Mouse (Mus musculus): ENCODE results near the gene Cds2. TPM values are rescaled to one million over a fixed set of nuclear protein-coding genes. Genes with fewer than 3 reads are reported as not detected.
"Not testable (repeated sequence)": the region's sequence is repeated elsewhere in the genome, so short reads cannot be mapped to it uniquely, and the experiment has no call there.

The Cds2 gene
- 10.2 and 13.3 TPM in 2 replicates for polyA plus RNA-seq (2015; fragmentation: Nextera tagmentation; extraction: Ambion mirVana)

- Histone ChIP-seq H3K36me3 (no peaks in the 10 kb centered on the region), H3K27ac (peak within 1 kb of the TSS; percentile 85), H3K9me3 (replicated peaks) (no peaks in the 10 kb centered on the region), H3K4me3 (replicated peaks) (peak within 1 kb of the TSS; percentile 82), H3K4me2 (peak within 1 kb of the TSS; percentile 93), H3K27me3 (no peaks in the 10 kb centered on the region), H3K9ac (peak within 1 kb of the TSS; percentile 94), H3K4me1 (replicated peaks) (peaks cover 37% of the 10 kb centered on the region)
- peak; percentile 96 for ATAC-seq (ENCODE audit: low read depth)
- peak; percentile 94 for DNase-seq
- WGBS (ENCODE audit: insufficient replicate concordance): under 1% methylated on average over 47 of the region's 49 CpGs
These were observed at the start of gene Cds2 for GRCm38 (mm10) chr2:132262879-132263398. Gene Cds2 (plus strand): TSS chr2:132263148.

DNA sequence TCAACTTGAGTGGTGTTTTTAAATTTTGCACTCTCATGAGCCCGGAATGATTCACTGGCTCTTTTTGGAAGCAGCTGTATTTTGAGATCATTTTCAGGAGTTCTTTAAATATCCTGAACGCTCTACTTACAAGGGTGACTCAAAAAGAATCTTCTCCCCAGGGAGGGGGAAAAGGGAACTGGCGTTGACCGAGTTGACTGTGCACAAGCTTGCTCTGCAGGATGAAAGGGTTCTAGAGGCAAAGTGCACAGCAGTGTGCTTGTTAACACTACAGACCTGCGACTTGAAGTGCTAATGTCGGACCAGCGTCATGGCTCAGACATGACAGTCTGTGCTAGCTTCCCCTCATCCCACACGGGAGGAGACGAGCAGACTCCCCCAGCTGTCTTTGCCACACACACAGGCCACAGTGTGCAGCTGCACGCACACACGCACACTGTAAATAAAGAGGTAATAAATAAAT, 41.3 kb upstream of the Cds2 start:
- Histone ChIP-seq H3K36me3 (no peaks in the 10 kb centered on the region), H3K4me1 (replicated peaks) (no peaks in the 10 kb centered on the region), H3K4me2 (no peak overlapping the region), H3K9ac (no peak overlapping the region), H3K4me3 (replicated peaks) (no peak overlapping the region), H3K9me3 (replicated peaks) (no peaks in the 10 kb centered on the region), H3K27me3 (no peaks in the 10 kb centered on the region), H3K27ac (no peak overlapping the region)
- no peak for ATAC-seq (ENCODE audit: low read depth)
- no peak for DNase-seq
- 56% methylated on average over 11 of the region's 11 CpGs for WGBS (ENCODE audit: insufficient replicate concordance)

DNA sequence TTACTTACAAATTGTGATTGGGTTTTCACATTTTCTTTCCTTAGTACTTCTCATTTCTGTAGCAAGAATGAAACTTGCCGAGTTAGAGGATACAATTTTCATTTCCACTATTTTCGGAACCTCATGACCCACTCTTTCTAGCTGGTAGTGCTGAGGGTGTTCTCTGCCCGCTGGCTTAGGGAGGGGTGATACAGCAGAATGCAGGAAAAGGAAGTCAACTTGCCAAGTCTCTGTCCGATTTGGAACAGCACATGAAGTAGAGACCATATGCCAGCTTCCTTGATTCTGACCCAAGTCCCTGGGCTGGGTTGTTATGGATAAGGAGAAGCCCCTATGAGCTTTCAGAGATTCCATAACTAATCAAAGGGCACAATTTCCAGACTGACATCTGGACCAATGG, 38.6 kb upstream of the Cds2 start:
- ATAC-seq (ENCODE audit: low read depth) (no peak), DNase-seq (no peak)
- Histone ChIP-seq H3K4me3 (replicated peaks) (no peak overlapping the region), H3K27me3 (no peaks in the 10 kb centered on the region), H3K4me2 (no peak overlapping the region), H3K27ac (no peak overlapping the region), H3K36me3 (no peaks in the 10 kb centered on the region), H3K9me3 (replicated peaks) (no peaks in the 10 kb centered on the region; the same call in 1 of the 2 replicates), H3K4me1 (replicated peaks) (no peaks in the 10 kb centered on the region), H3K9ac (no peak overlapping the region)
- 57% methylated on average over 4 of the region's 4 CpGs for WGBS (ENCODE audit: insufficient replicate concordance)

DNA sequence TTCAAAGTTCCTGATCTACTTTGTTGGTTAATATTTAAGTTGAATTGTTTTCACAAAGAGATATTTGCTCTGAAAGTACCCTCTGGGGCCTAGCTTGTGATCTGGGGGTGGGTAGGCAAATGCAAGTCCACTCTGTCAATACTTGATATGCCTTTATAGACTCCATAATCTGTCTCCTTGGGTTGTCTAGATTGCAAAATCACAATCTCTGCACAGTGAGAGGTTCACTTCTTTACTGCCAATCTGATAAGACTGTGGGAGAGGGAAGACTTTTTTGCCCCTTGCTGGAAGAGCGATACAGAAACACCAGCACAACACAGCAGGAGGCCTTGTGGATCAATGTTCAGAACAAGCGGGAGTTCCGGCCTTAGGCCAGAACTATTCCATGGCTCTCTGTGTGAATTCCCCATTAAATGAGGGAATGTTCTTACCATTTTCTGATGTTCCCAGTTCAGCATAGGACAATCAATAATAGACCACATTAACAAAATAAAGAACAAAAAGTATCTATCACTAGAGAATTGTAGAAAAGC, 30.5 kb upstream of the Cds2 start:
- Histone ChIP-seq H3K36me3 (no peaks in the 10 kb centered on the region), H3K9me3 (replicated peaks) (no peaks in the 10 kb centered on the region), H3K4me1 (replicated peaks) (0 out of 2 replicates have a peak, but pooled peaks cover 3% of the 10 kb centered on the region), H3K9ac (no peak overlapping the region), H3K27ac (no peak overlapping the region), H3K4me2 (no peak overlapping the region), H3K4me3 (replicated peaks) (no peak overlapping the region), H3K27me3 (no peaks in the 10 kb centered on the region)
- DNase-seq: no peak
- no peak for ATAC-seq (ENCODE audit: low read depth)
- 74% methylated on average over 3 of the region's 3 CpGs for WGBS (ENCODE audit: insufficient replicate concordance)

GRCm38 (mm10) chr2:132233985-132234765, 28.8 kb upstream of the Cds2 start:
- no peak overlapping the region for H3K4me3 ChIP-seq (replicated peaks)
- H3K4me2 ChIP-seq: no peak overlapping the region
- no peaks in the 10 kb centered on the region for H3K27me3 ChIP-seq
- no peak overlapping the region for H3K27ac ChIP-seq
- no peaks in the 10 kb centered on the region for H3K9me3 ChIP-seq (replicated peaks)
- ATAC-seq (ENCODE audit: low read depth) (no peak), DNase-seq (no peak)
- H3K9ac ChIP-seq: no peak overlapping the region
- peaks cover 8% of the 10 kb centered on the region; the same call in 1 of the 2 replicates for H3K4me1 ChIP-seq (replicated peaks)
- H3K36me3 ChIP-seq: no peaks in the 10 kb centered on the region
- WGBS (ENCODE audit: insufficient replicate concordance): 67% methylated on average over 16 of the region's 16 CpGs

GRCm38 (mm10) chr2:132235291-132235690, 27.7 kb upstream of the Cds2 start:
- ATAC-seq (ENCODE audit: low read depth): no peak
- WGBS (ENCODE audit: insufficient replicate concordance): 38% methylated on average over 2 of the region's 2 CpGs
- H3K4me3 ChIP-seq (replicated peaks): no peak overlapping the region

DNA sequence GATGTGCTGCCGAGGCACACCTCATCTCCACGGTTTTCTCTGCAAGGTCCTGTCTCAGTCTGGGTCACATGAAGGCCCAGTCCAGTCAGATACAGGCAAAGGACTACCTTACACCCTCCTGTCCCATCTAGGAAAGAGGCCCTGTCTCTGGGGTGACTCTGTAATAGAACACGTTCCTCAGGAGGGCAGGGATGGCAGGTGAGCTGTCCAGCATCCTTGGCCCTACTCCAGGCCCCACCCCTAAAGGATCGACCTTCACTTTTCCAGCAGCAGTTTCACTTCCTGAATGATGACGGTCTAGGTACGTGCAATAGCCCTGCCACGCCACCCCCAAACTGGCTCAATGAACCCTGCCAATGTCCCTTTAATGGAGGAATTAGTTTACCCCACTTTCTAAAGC, 27.0 kb upstream of the Cds2 start:
- H3K9ac ChIP-seq: no peak overlapping the region
- no peaks in the 10 kb centered on the region for H3K27me3 ChIP-seq
- H3K27ac ChIP-seq: no peak overlapping the region
- DNase-seq (no peak), ATAC-seq (ENCODE audit: low read depth) (no peak)
- H3K4me3 ChIP-seq (replicated peaks): no peak overlapping the region
- H3K9me3 ChIP-seq (replicated peaks): no peaks in the 10 kb centered on the region
- H3K4me2 ChIP-seq: no peak overlapping the region
- WGBS (ENCODE audit: insufficient replicate concordance): 63% methylated on average over 7 of the region's 7 CpGs
- peaks cover 10% of the 10 kb centered on the region; the same call in 1 of the 2 replicates for H3K4me1 ChIP-seq (replicated peaks)
- peaks cover 6% of the 10 kb centered on the region; the same call in 1 of the 2 replicates for H3K36me3 ChIP-seq

More at GRCm38 (mm10) chr2:132235291-132235690, 27.7 kb upstream of the Cds2 start:
- Histone ChIP-seq H3K9ac (no peak overlapping the region), H3K27me3 (no peaks in the 10 kb centered on the region), H3K36me3 (0 out of 2 replicates have a peak, but pooled peaks cover 2% of the 10 kb centered on the region), H3K9me3 (replicated peaks) (no peaks in the 10 kb centered on the region), H3K4me2 (no peak overlapping the region), H3K4me1 (replicated peaks) (peaks cover 8% of the 10 kb centered on the region; the same call in 1 of the 2 replicates), H3K27ac (no peak overlapping the region)
- DNase-seq: no peak

- not testable (repeated sequence) for H3K9me3 ChIP-seq (replicated peaks); H3K9ac ChIP-seq; H3K27me3 ChIP-seq; H3K27ac ChIP-seq; DNase-seq; ATAC-seq (ENCODE audit: low read depth); H3K4me3 ChIP-seq (replicated peaks); H3K4me2 ChIP-seq
- H3K4me1 ChIP-seq (replicated peaks): peaks cover 16% of the 10 kb centered on the region; the same call in 1 of the 2 replicates
- peaks cover 37% of the 10 kb centered on the region for H3K36me3 ChIP-seq
- 75% methylated on average over 3 of the region's 3 CpGs for WGBS (ENCODE audit: insufficient replicate concordance)
These were observed 23.5 kb upstream of the Cds2 start for GRCm38 (mm10) chr2:132239434-132239833.

DNA sequence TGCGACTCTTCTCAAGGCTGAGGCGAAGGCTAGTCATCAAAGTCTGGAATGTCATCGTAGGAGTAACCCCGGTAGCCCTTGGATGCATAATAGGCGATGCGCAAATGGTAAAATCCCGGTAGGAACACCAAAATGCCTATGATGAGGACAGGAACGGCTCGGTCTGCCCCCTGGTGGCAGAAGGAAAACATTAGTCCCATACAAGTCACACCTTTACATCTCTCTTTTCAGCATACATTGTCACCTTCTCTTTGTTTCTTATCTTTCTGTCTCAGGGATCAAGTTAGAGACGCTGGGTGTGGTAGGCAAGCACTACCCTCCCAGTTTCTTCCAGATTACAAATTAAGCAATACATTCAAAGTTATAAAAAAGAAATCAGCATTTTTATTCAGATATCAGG, 22.5 kb upstream of the Cds2 start:
- not testable (repeated sequence) for H3K4me2 ChIP-seq; H3K9ac ChIP-seq; H3K27ac ChIP-seq; H3K4me3 ChIP-seq (replicated peaks); DNase-seq; H3K9me3 ChIP-seq (replicated peaks); H3K27me3 ChIP-seq
- Histone ChIP-seq H3K4me1 (replicated peaks) (peaks cover 16% of the 10 kb centered on the region; the same call in 1 of the 2 replicates), H3K36me3 (peaks cover 47% of the 10 kb centered on the region)
- ATAC-seq (ENCODE audit: low read depth): peak; percentile 64; the same call in 1 of the 2 replicates
- 38% methylated on average over 10 of the region's 10 CpGs for WGBS (ENCODE audit: insufficient replicate concordance)

DNA sequence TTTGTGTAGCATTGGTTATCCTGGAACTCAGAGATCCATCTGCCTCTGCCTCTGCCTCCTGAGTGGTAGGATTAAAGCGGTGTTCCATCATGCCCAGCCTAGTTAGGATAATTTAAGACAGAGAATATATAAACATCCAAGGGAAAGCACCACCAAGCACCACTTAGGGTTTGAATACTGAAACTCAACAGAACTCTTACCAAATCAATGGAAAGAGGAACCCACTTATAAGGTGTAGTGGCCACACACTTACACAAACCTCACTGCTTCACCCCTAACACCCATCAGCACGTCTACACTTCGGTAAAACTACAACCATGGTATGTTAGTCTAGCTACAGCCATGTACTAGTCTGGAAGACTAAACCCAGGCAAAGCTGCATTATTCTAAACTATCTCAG, 19.6 kb upstream of the Cds2 start:
- Histone ChIP-seq H3K9ac (no peak overlapping the region), H3K27ac (no peak overlapping the region), H3K4me1 (replicated peaks) (peaks cover 27% of the 10 kb centered on the region), H3K9me3 (replicated peaks) (no peaks in the 10 kb centered on the region), H3K36me3 (peaks cover 68% of the 10 kb centered on the region), H3K4me2 (no peak overlapping the region), H3K4me3 (replicated peaks) (no peak overlapping the region), H3K27me3 (no peaks in the 10 kb centered on the region)
- WGBS (ENCODE audit: insufficient replicate concordance): 81% methylated on average over 3 of the region's 3 CpGs
- ATAC-seq (ENCODE audit: low read depth) (no peak), DNase-seq (no peak)

GRCm38 (mm10) chr2:132247539-132248313, 15.2 kb upstream of the Cds2 start, which contains the start of gene Tmem230:
Gene Tmem230 (minus strand): TSS chr2:132247807.
- peaks cover 79% of the 10 kb centered on the region for H3K36me3 ChIP-seq
- WGBS (ENCODE audit: insufficient replicate concordance): 4% methylated on average over 49 of the region's 50 CpGs

More at GRCm38 (mm10) chr2:132247539-132248313, 15.2 kb upstream of the Cds2 start, which contains the start of gene Tmem230:
- no peaks in the 10 kb centered on the region for H3K27me3 ChIP-seq
- peak within 1 kb of the TSS; percentile 72 for H3K4me3 ChIP-seq (replicated peaks)
- DNase-seq: peak; percentile 92
- peak; percentile 84 for ATAC-seq (ENCODE audit: low read depth)
- H3K4me1 ChIP-seq (replicated peaks): peaks cover 49% of the 10 kb centered on the region
- peak within 1 kb of the TSS; percentile 86 for H3K27ac ChIP-seq
- peak within 1 kb of the TSS; percentile 82 for H3K4me2 ChIP-seq
- H3K9ac ChIP-seq: peak within 1 kb of the TSS; percentile 81
- H3K9me3 ChIP-seq (replicated peaks): no peaks in the 10 kb centered on the region
